Mouse (Mus musculus) heart, embryonic 10.5 days (tissue): Measurements from ENCODE around the gene Gm21317. TPM values are rescaled to one million over a fixed set of nuclear protein-coding genes. Genes with fewer than 3 reads are reported as not detected.
"Not testable (repeated sequence)": the region's sequence is repeated elsewhere in the genome, so short reads cannot be mapped to it uniquely, and the experiment has no call there.

ENCODE experiments used
- DNase-seq: peaks from one replicate; pipeline ENCODE4 v3.0.0-alpha.2; 2017; ENCODE audit warnings: low spot score
- H3K27ac ChIP-seq: fragments of 300-500 bp; sonication (generic); 2 replicates; pipeline ENCODE4 v1.5.1; 2016; ENCODE audit warnings: mild to moderate bottlenecking
- H3K27me3 ChIP-seq: fragments of 300-500 bp; sonication (generic); 2 replicates; pipeline ENCODE4 v1.6.1; 2016; ENCODE audit warnings: mild to moderate bottlenecking; ENCODE audit not compliant: poor library complexity, insufficient read depth, severe bottlenecking
- H3K36me3 ChIP-seq: fragments of 300-500 bp; sonication (generic); 2 replicates; pipeline ENCODE4 v1.6.1; 2016; ENCODE audit warnings: mild to moderate bottlenecking, moderate library complexity
- H3K4me1 ChIP-seq: fragments of 300-500 bp; sonication (generic); 2 replicates; pipeline ENCODE4 v1.6.1; 2016; ENCODE audit warnings: mild to moderate bottlenecking
- H3K4me3 ChIP-seq: fragments of 300-500 bp; sonication (generic); 2 replicates; pipeline ENCODE4 v1.5.1; 2016; ENCODE audit warnings: mild to moderate bottlenecking, moderate library complexity
- H3K9me3 ChIP-seq: fragments of 300-500 bp; sonication (generic); 2 replicates; pipeline ENCODE4 v1.6.1; 2016; ENCODE audit warnings: mild to moderate bottlenecking, moderate library complexity
- WGBS: fragments of 180-500 bp; shearing (Covaris S2); methylation state at CpG from one replicate; pipeline ENCODE4 v1.1.7; 2016; 5-methylcytosine and 5-hydroxymethylcytosine counted together
- polyA plus RNA-seq: library from polyadenylated mRNA; unstranded; fragments of >200 nt; fragmentation: Nextera tagmentation; extraction: Ambion mirVana; gene quantifications from 2 replicates; pipeline ENCODE4 v1.2.1, GENCODE M21; 2016

The Gm21317 gene
- not detected in 2 replicates for polyA plus RNA-seq

DNA sequence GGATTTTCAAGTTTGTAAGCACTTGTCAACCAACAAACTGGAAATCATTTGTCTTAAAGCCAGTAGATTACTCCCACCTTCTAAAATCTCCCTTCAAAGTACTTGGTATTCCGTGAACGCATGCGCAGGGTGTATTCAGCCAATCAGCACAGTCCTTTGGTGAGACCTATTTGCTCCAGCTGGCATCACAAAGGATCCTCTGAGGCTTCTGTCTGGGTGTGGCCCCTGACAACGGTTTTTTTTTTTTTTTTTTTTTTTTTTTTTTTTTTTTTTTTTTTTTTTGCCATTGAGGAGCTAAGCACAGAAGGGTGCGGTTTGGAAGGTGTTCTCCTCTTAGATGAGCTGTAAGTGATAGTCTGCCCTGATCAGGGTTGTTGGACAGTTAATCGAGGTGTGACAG is at the start of gene Gm21317:
Gene Gm21317 (plus strand): TSS at position 301 of the 400 bp plus-strand sequence.
- not testable (repeated sequence) for H3K36me3 ChIP-seq, H3K27ac ChIP-seq, H3K9me3 ChIP-seq, DNase-seq, H3K4me3 ChIP-seq, H3K27me3 ChIP-seq, H3K4me1 ChIP-seq
- WGBS = no CpG with 5 or more reads among the region's 6 CpGs
